Mouse (Mus musculus) lung, postnatal 0 days (tissue): Measurements from ENCODE around the gene Phyh.

Source experiments
- CTCF ChIP-seq: IDR thresholded peaks from 2 replicates; pipeline ENCODE4 v1.5.1; 2016; ENCODE audit warnings: antibody characterized with exemption, mild to moderate bottlenecking
- EP300 ChIP-seq: IDR thresholded peaks from 2 replicates; pipeline ENCODE4 v1.6.1; 2016; ENCODE audit warnings: antibody characterized with exemption, mild to moderate bottlenecking, control low read depth

DNA sequence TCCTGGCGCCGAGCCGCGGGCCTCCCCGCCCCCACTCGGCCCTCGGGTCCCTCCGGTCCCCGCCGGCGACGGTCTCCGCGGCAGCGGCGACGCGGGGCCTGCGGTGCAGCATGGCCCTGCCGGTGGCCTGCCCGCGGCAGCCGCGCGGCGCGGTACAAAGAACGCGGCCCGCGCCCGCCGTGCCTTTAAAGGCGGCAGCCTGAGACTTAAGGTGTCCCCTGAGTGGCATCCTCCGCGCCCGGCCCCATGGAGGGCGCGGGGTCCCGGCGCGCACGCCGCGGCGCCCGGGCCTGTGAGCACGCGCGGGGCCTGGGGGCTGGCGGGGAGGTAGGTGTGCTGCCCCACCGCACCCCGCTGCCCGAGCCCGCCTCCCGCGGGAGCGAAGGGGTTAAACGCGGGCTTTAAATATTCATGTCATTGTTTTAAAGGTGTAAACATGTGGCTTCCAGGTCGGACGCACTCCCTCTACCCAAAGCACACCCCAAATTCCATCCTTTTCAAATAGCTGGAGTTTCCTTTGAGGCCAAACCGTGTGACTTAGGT lies 36.5 kb upstream of the Phyh start:
- TF ChIP-seq CTCF, result no peak
- TF ChIP-seq EP300, result no peak
